Mouse (Mus musculus) ovary, adult 2 months (tissue): ENCODE measurements around the gene Sez6l2. TPM values are rescaled to one million over a fixed set of nuclear protein-coding genes. Genes with fewer than 3 reads are reported as not detected.

Experiments used
- polyA plus RNA-seq: library from polyadenylated mRNA; depleted of rRNA; stranded (reverse); fragments of >200 nt; gene quantifications from 2 replicates; pipeline ENCODE4 v1.2.3, GENCODE M21; 2012; rRNA removed

The Sez6l2 gene
- 12.3 and 14.6 TPM in 2 replicates for polyA plus RNA-seq

GRCm38 (mm10) chr7:126949793-126950646 lies at the start of gene Sez6l2:
Sez6l2 (plus strand) TSS chr7:126950563.

GRCm38 (mm10) chr7:126922624-126923060 lies 27.7 kb upstream of the Sez6l2 start, which contains the start of gene Tmem219:
Tmem219 (minus strand) TSS chr7:126922917.

GRCm38 (mm10) chr7:126928384-126929037 lies 21.9 kb upstream of the Sez6l2 start, which contains the start of gene Kctd13:
Kctd13 (plus strand) TSS chr7:126928879.

GRCm38 (mm10) chr7:126949403-126949792 lies 965 bp upstream of the Sez6l2 start, which contains the start of gene Asphd1:
Asphd1 (minus strand) TSS chr7:126949582.

GRCm38 (mm10) chr7:126975893-126975949 lies 25.4 kb downstream of the Sez6l2 start, which contains the start of gene Cdipt:
Cdipt (plus strand) TSS chr7:126975914.

GRCm38 (mm10) chr7:126975950-126976866 lies 25.8 kb downstream of the Sez6l2 start, which contains the start of gene Cdiptos:
Cdiptos (minus strand) TSS chr7:126976098.

GRCm38 (mm10) chr7:127014320-127014719 lies 64.0 kb downstream of the Sez6l2 start, which contains the start of gene Mvp:
Mvp (minus strand) TSS chr7:127014621.

GRCm38 (mm10) chr7:127016481-127016485 lies 65.9 kb downstream of the Sez6l2 start, which contains the start of gene Pagr1b:
Pagr1b (minus strand) TSS chr7:127016484.

GRCm38 (mm10) chr7:127016971-127017949 lies 66.9 kb downstream of the Sez6l2 start, which contains the start of gene Pagr1a:
Pagr1a (minus strand) TSS chr7:127017352.

Other genes starting within 250 kb of the Sez6l2 start
- 68.2 and 90.8 TPM in 2 replicates for gene Coro1a, start 242.8 kb upstream of the Sez6l2 start, polyA plus RNA-seq
- gene Mapk3, start 191.0 kb upstream of the Sez6l2 start, polyA plus RNA-seq: 270 and 291 TPM in 2 replicates
- gene Gdpd3, start 184.2 kb upstream of the Sez6l2 start, polyA plus RNA-seq: 16.7 and 25.4 TPM in 2 replicates
- 456 and 506 TPM in 2 replicates for gene Ypel3, start 173.6 kb upstream of the Sez6l2 start, polyA plus RNA-seq
- gene Tbx6, start 169.1 kb upstream of the Sez6l2 start, polyA plus RNA-seq: 3.5 and 5.3 TPM in 2 replicates
- 245 and 279 TPM in 2 replicates for gene Ppp4c, start 158.1 kb upstream of the Sez6l2 start, polyA plus RNA-seq
- 8.3 and 9.0 TPM in 2 replicates for gene Fam57b, start 152.9 kb upstream of the Sez6l2 start, polyA plus RNA-seq
- gene 4930451I11Rik, start 118.9 kb upstream of the Sez6l2 start, polyA plus RNA-seq: not detected in 2 replicates
- 0.12 and 0.45 TPM in 2 replicates for gene Doc2a, start 103.1 kb upstream of the Sez6l2 start, polyA plus RNA-seq
- 11.2 and 13.2 TPM in 2 replicates for gene Hirip3, start 88.6 kb upstream of the Sez6l2 start, polyA plus RNA-seq
- gene Ino80e, start 88.2 kb upstream of the Sez6l2 start, polyA plus RNA-seq: 82.1 and 86.8 TPM in 2 replicates
- gene Taok2, start 65.9 kb upstream of the Sez6l2 start, polyA plus RNA-seq: 167 and 168 TPM in 2 replicates
- 86.4 and 116 TPM in 2 replicates for gene Tmem219, start 27.6 kb upstream of the Sez6l2 start, polyA plus RNA-seq
- gene Kctd13, start 21.7 kb upstream of the Sez6l2 start, polyA plus RNA-seq: 44.3 and 45.2 TPM in 2 replicates
- 0.18 and 0.73 TPM in 2 replicates for gene Asphd1, start 981 bp upstream of the Sez6l2 start, polyA plus RNA-seq
- gene Cdipt, start 25.4 kb downstream of the Sez6l2 start, polyA plus RNA-seq: 307 and 318 TPM in 2 replicates
- 2.1 and 2.2 TPM in 2 replicates for gene Cdiptos, start 25.5 kb downstream of the Sez6l2 start, polyA plus RNA-seq
- 82.1 and 99.8 TPM in 2 replicates for gene Mvp, start 64.1 kb downstream of the Sez6l2 start, polyA plus RNA-seq
- gene Pagr1b, start 65.9 kb downstream of the Sez6l2 start, polyA plus RNA-seq: 2.2 and 4.7 TPM in 2 replicates
- gene Pagr1a, start 66.8 kb downstream of the Sez6l2 start, polyA plus RNA-seq: 1.3 and 3.5 TPM in 2 replicates
- gene Gm42742, start 70.5 kb downstream of the Sez6l2 start, polyA plus RNA-seq: 60.7 and 61.9 TPM in 2 replicates
- 20.6 and 34.9 TPM in 2 replicates for gene Prrt2, start 70.6 kb downstream of the Sez6l2 start, polyA plus RNA-seq
- gene Maz, start 76.5 kb downstream of the Sez6l2 start, polyA plus RNA-seq: 393 and 433 TPM in 2 replicates
- 6.5 and 11.3 TPM in 2 replicates for gene Kif22, start 91.9 kb downstream of the Sez6l2 start, polyA plus RNA-seq
- gene Zg16, start 136.8 kb downstream of the Sez6l2 start, polyA plus RNA-seq: 4.6 and 8.5 TPM in 2 replicates
- 31.3 and 37.2 TPM in 2 replicates for gene AI467606, start 140.8 kb downstream of the Sez6l2 start, polyA plus RNA-seq
- gene Qprt, start 171.7 kb downstream of the Sez6l2 start, polyA plus RNA-seq: 2.5 and 3.0 TPM in 2 replicates
- gene Spn, start 187.3 kb downstream of the Sez6l2 start, polyA plus RNA-seq: 2.0 and 2.2 TPM in 2 replicates
- gene Cd2bp2, start 245.5 kb downstream of the Sez6l2 start, polyA plus RNA-seq: 22.5 and 27.3 TPM in 2 replicates